Mouse (Mus musculus) A20 (cell line): ENCODE data around the gene Vmn2r60.
"Not testable (repeated sequence)": the region's sequence is repeated elsewhere in the genome, so short reads cannot be mapped to it uniquely, and the experiment has no call there.

Source experiments
- DNase-seq: peaks from one replicate; pipeline ENCODE4 v3.0.0-alpha.2; 2011; ENCODE audit warnings: low read depth, low spot score

Vmn2r60 gene

GRCm38 (mm10) chr7:42107470-42107869 lies at the start of gene Vmn2r60:
Gene Vmn2r60, plus strand, starts transcription at chr7:42107770.
- DNase-seq: no peak

GRCm38 (mm10) chr7:42058923-42059322 lies 48.6 kb upstream of the Vmn2r60 start, which contains the start of gene Vmn2r59:
Gene Vmn2r59, minus strand, starts transcription at chr7:42059023.
- DNase-seq: no peak

DNA sequence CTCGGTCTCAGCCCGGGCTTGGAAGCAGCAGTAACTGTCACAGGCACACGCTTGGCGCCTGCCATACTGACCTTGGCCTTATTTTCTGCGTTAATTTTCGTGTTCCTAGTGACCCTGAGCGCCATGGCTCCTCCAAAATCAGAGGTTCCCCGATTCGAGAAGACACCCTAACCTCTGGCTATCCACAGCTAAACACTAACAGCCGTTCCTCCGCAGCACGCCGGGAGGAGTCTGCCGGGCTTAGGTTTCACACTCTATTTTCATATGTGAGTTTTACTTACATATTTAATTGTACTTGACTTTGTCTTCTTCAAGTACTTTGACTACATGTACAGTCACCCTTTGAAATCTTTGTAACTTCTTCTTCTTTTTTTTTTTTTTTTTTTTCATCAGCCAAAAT lies 509 bp upstream of the Vmn2r60 start:
- DNase-seq: not testable (repeated sequence)
